Mouse (Mus musculus) hindbrain, postnatal 0 days (tissue): ENCODE data around the gene Ash1l. TPM values are rescaled to one million over a fixed set of nuclear protein-coding genes. Genes with fewer than 3 reads are reported as not detected.
"Not testable (repeated sequence)": the region's sequence is repeated elsewhere in the genome, so short reads cannot be mapped to it uniquely, and the experiment has no call there.

ENCODE experiments used
- ATAC-seq: fragments of 200-750 bp; cut with Nextera tagmentation; 2 replicates; pipeline ENCODE4 v1.8.0; 2017; ENCODE audit warnings: mild to moderate bottlenecking, moderate TSS enrichment, moderate library complexity
- DNase-seq: peaks from one replicate; pipeline ENCODE4 v3.0.0-alpha.2; 2015; ENCODE audit warnings: low spot score
- H3K27ac ChIP-seq: fragments of 300-500 bp; sonication (generic); 2 replicates; pipeline ENCODE4 v1.5.1; 2014; ENCODE audit warnings: mild to moderate bottlenecking
- H3K27me3 ChIP-seq: fragments of 300-500 bp; sonication (generic); 2 replicates; pipeline ENCODE4 v1.6.1; 2014; ENCODE audit warnings: low read length, mixed read lengths; ENCODE audit not compliant: insufficient read depth
- H3K36me3 ChIP-seq: fragments of 300-500 bp; sonication (generic); 2 replicates; pipeline ENCODE4 v1.6.1; 2014; ENCODE audit warnings: low read length, mixed read lengths; ENCODE audit not compliant: insufficient read depth
- H3K4me1 ChIP-seq: fragments of 300-500 bp; sonication (generic); 2 replicates; pipeline ENCODE4 v1.6.1; 2014; ENCODE audit warnings: antibody characterized with exemption, low read length, mixed read lengths; ENCODE audit not compliant: insufficient read depth
- H3K4me2 ChIP-seq: fragments of 300-500 bp; sonication (generic); 2 replicates; pipeline ENCODE4 v1.6.1; 2014; ENCODE audit warnings: low read depth, mild to moderate bottlenecking, low read length, moderate library complexity, mixed read lengths
- H3K4me3 ChIP-seq: fragments of 300-500 bp; sonication (generic); 2 replicates; pipeline ENCODE4 v1.5.1; 2014; ENCODE audit warnings: low read length
- H3K9ac ChIP-seq: fragments of 300-500 bp; sonication (generic); replicated peaks from 2 replicates; pipeline ENCODE4 v1.6.1; 2014; ENCODE audit warnings: mild to moderate bottlenecking, low read length, moderate library complexity, mixed read lengths
- H3K9me3 ChIP-seq: fragments of 300-500 bp; sonication (generic); 2 replicates; pipeline ENCODE4 v1.6.1; 2016; ENCODE audit warnings: low read length, mixed read lengths
- CTCF ChIP-seq: IDR thresholded peaks from 2 replicates; pipeline ENCODE4 v1.5.1; 2016; ENCODE audit warnings: antibody characterized with exemption, control low read depth, low read depth
- WGBS: fragments of 180-500 bp; shearing (Covaris S2); extraction: QIAGEN DNeasy Blood & Tissue Kit; methylation state at CpG from one replicate; pipeline ENCODE4 v1.1.7; 2014; 5-methylcytosine and 5-hydroxymethylcytosine counted together
- polyA plus RNA-seq: library from polyadenylated mRNA; unstranded; fragments of >200 nt; fragmentation: Nextera tagmentation; extraction: Ambion mirVana; gene quantifications from 2 replicates; pipeline ENCODE4 v1.2.1, GENCODE M21; 2015
- total RNA-seq: library from RNA; depleted of rRNA; stranded (reverse); fragments of >200 nt; gene quantifications from 2 replicates; pipeline ENCODE4 v1.2.3, GENCODE M21; 2014

The Ash1l gene
- total and polyA plus RNA-seq, 2 experiments from 2014 or later: 14.4 to 22.1 TPM

- no peaks in the 10 kb centered on the region for H3K27me3 ChIP-seq
- H3K4me2 ChIP-seq: no peak overlapping the region
- H3K4me3 ChIP-seq: no peak overlapping the region
- no peak for TF ChIP-seq CTCF
- H3K27ac ChIP-seq: no peak overlapping the region
- peaks cover 80% of the 10 kb centered on the region for H3K36me3 ChIP-seq
- DNase-seq: no peak
- H3K9me3 ChIP-seq: no peaks in the 10 kb centered on the region
- ATAC-seq: no peak
- H3K9ac ChIP-seq: no peak overlapping the region
- no peaks in the 10 kb centered on the region for H3K4me1 ChIP-seq
Measured at GRCm38 (mm10) chr3:89067265-89067664, 116.8 kb downstream of the Ash1l start.

- Histone ChIP-seq H3K9me3 (no peaks in the 10 kb centered on the region), H3K27me3 (no peaks in the 10 kb centered on the region), H3K36me3 (peaks cover 68% of the 10 kb centered on the region), H3K27ac (no peak overlapping the region), H3K4me3 (no peak overlapping the region), H3K4me2 (no peak overlapping the region), H3K4me1 (no peaks in the 10 kb centered on the region), H3K9ac (no peak overlapping the region)
- 89% methylated on average over 9 of the region's 9 CpGs for WGBS
- TF ChIP-seq CTCF: no peak
- no peak for ATAC-seq
- no peak for DNase-seq
Measured at GRCm38 (mm10) chr3:89077383-89077782, 127.0 kb downstream of the Ash1l start.

- not testable (repeated sequence) for H3K9me3 ChIP-seq, DNase-seq, H3K4me3 ChIP-seq, H3K4me1 ChIP-seq, H3K27me3 ChIP-seq, H3K9ac ChIP-seq, ATAC-seq, H3K4me2 ChIP-seq, H3K27ac ChIP-seq
- peaks cover 44% of the 10 kb centered on the region for H3K36me3 ChIP-seq
Measured at GRCm38 (mm10) chr3:89082287-89082686, 131.9 kb downstream of the Ash1l start.

- DNase-seq: no peak
- Histone ChIP-seq H3K4me3 (no peak overlapping the region), H3K27ac (no peak overlapping the region), H3K4me1 (no peaks in the 10 kb centered on the region), H3K36me3 (peaks cover 38% of the 10 kb centered on the region), H3K9me3 (no peaks in the 10 kb centered on the region), H3K27me3 (no peaks in the 10 kb centered on the region), H3K9ac (no peak overlapping the region), H3K4me2 (no peak overlapping the region)
- TF ChIP-seq CTCF: no peak
- ATAC-seq: no peak
- 80% methylated on average over 2 of the region's 2 CpGs for WGBS
Measured at GRCm38 (mm10) chr3:89084133-89084532, 133.7 kb downstream of the Ash1l start.

- Histone ChIP-seq H3K4me3 (no peak overlapping the region), H3K4me2 (no peak overlapping the region), H3K27ac (no peak overlapping the region), H3K4me1 (0 out of 2 replicates have a peak, but pooled peaks cover 4% of the 10 kb centered on the region), H3K9ac (no peak overlapping the region), H3K36me3 (peaks cover 33% of the 10 kb centered on the region), H3K27me3 (no peaks in the 10 kb centered on the region), H3K9me3 (no peaks in the 10 kb centered on the region)
- ATAC-seq (no peak), DNase-seq (no peak)
- WGBS: 81% methylated on average over 12 of the region's 12 CpGs
- no peak for TF ChIP-seq CTCF
Measured at GRCm38 (mm10) chr3:89084654-89085190, 134.3 kb downstream of the Ash1l start.

GRCm38 (mm10) chr3:89087338-89088110 lies 137.1 kb downstream of the Ash1l start:
- WGBS: 34% methylated on average over 21 of the region's 21 CpGs
- DNase-seq (peak; percentile 89), ATAC-seq (no peak)
- Histone ChIP-seq H3K9ac (no peak overlapping the region), H3K36me3 (peaks cover 31% of the 10 kb centered on the region), H3K4me3 (no peak overlapping the region), H3K4me1 (0 out of 2 replicates have a peak, but pooled peaks cover 13% of the 10 kb centered on the region), H3K27ac (no peak overlapping the region), H3K4me2 (no peak overlapping the region), H3K27me3 (no peaks in the 10 kb centered on the region), H3K9me3 (no peaks in the 10 kb centered on the region)
- TF ChIP-seq CTCF: peak; percentile 79

GRCm38 (mm10) chr3:89088974-89089373 lies 138.6 kb downstream of the Ash1l start:
- H3K9ac ChIP-seq: no peak overlapping the region

More at GRCm38 (mm10) chr3:89088974-89089373, 138.6 kb downstream of the Ash1l start:
- ATAC-seq: no peak
- no peak for DNase-seq
- H3K9me3 ChIP-seq: no peaks in the 10 kb centered on the region
- H3K27me3 ChIP-seq: no peaks in the 10 kb centered on the region
- WGBS: 79% methylated on average over 14 of the region's 14 CpGs
- H3K27ac ChIP-seq: no peak overlapping the region
- 0 out of 2 replicates have a peak, but pooled peaks cover 13% of the 10 kb centered on the region for H3K4me1 ChIP-seq
- peaks cover 30% of the 10 kb centered on the region for H3K36me3 ChIP-seq
- TF ChIP-seq CTCF: no peak
- peak overlapping the region; percentile 98; the same call in 1 of the 2 replicates for H3K4me2 ChIP-seq
- peak overlapping the region; percentile 73 for H3K4me3 ChIP-seq
